Mouse (Mus musculus) embryonic facial prominence, embryonic 15.5 days (tissue): ENCODE measurements around the gene Cct8. TPM values are rescaled to one million over a fixed set of nuclear protein-coding genes. Genes with fewer than 3 reads are reported as not detected.
A peak's percentile ranks its signal among the peaks of the same experiment; 100 is the strongest.

Experiments
- ATAC-seq: fragments of 200-750 bp; cut with Nextera tagmentation; 2 replicates; pipeline ENCODE4 v1.8.0; 2017; ENCODE audit warnings: low read depth, moderate TSS enrichment; ENCODE audit not compliant: insufficient number of reproducible peaks, low FRiP score, low TSS enrichment
- H3K27ac ChIP-seq: fragments of 300-500 bp; sonication (generic); replicated peaks from 2 replicates; pipeline ENCODE4 v1.5.1; 2015; ENCODE audit warnings: mild to moderate bottlenecking, inconsistent platforms
- H3K27me3 ChIP-seq: fragments of 300-500 bp; sonication (generic); 2 replicates; pipeline ENCODE4 v1.6.1; 2015; ENCODE audit warnings: inconsistent platforms
- H3K36me3 ChIP-seq: fragments of 300-500 bp; sonication (generic); 2 replicates; pipeline ENCODE4 v1.6.1; 2015; ENCODE audit warnings: mild to moderate bottlenecking, inconsistent platforms
- H3K4me1 ChIP-seq: fragments of 300-500 bp; sonication (generic); 2 replicates; pipeline ENCODE4 v1.6.1; 2015; ENCODE audit warnings: inconsistent platforms
- H3K4me2 ChIP-seq: fragments of 300-500 bp; sonication (generic); replicated peaks from 2 replicates; pipeline ENCODE4 v1.6.1; 2015; ENCODE audit warnings: mild to moderate bottlenecking, inconsistent platforms
- H3K4me3 ChIP-seq: fragments of 300-500 bp; sonication (generic); replicated peaks from 2 replicates; pipeline ENCODE4 v1.5.1; 2015; ENCODE audit warnings: mild to moderate bottlenecking, inconsistent platforms
- H3K9ac ChIP-seq: fragments of 300-500 bp; sonication (generic); 2 replicates; pipeline ENCODE4 v1.6.1; 2015; ENCODE audit warnings: inconsistent platforms
- H3K9me3 ChIP-seq: fragments of 300-500 bp; sonication (generic); replicated peaks from 2 replicates; pipeline ENCODE4 v1.6.1; 2016; ENCODE audit warnings: inconsistent platforms
- WGBS: fragments of 180-500 bp; shearing (Covaris S2); methylation state at CpG from one replicate; pipeline ENCODE4 v1.1.7; 2015; 5-methylcytosine and 5-hydroxymethylcytosine counted together
- polyA plus RNA-seq: library from polyadenylated mRNA; unstranded; fragments of >200 nt; fragmentation: Nextera tagmentation; extraction: Ambion mirVana; gene quantifications from 2 replicates; pipeline ENCODE4 v1.2.1, GENCODE M21; 2015

Cct8 gene
- 368 and 388 TPM in 2 replicates for polyA plus RNA-seq

GRCm38 (mm10) chr16:87495716-87496447 lies at the start of gene Cct8:
Gene Cct8, minus strand, starts transcription at chr16:87495873.
- Histone ChIP-seq H3K9me3 (no peaks in the 10 kb centered on the region), H3K9ac (peak within 1 kb of the TSS; percentile 88), H3K27me3 (no peaks in the 10 kb centered on the region), H3K4me1 (peaks cover 16% of the 10 kb centered on the region), H3K36me3 (peaks cover 28% of the 10 kb centered on the region), H3K4me2 (peak within 1 kb of the TSS; percentile 65), H3K4me3 (peak within 1 kb of the TSS; percentile 76), H3K27ac (peak within 1 kb of the TSS; percentile 82)
- ATAC-seq = peak; percentile 95
- under 1% methylated on average over 48 of the region's 48 CpGs for WGBS

GRCm38 (mm10) chr16:87528755-87529154 lies 33.1 kb upstream of the Cct8 start:
- no peak for ATAC-seq
- no peaks in the 10 kb centered on the region for H3K4me1 ChIP-seq
- no peaks in the 10 kb centered on the region for H3K27me3 ChIP-seq
- H3K4me3 ChIP-seq = no peak overlapping the region
- H3K9ac ChIP-seq = no peak overlapping the region
- WGBS = 44% methylated on average over 10 of the region's 10 CpGs
- no peaks in the 10 kb centered on the region for H3K36me3 ChIP-seq
- no peaks in the 10 kb centered on the region for H3K9me3 ChIP-seq
- no peak overlapping the region for H3K4me2 ChIP-seq
- no peak overlapping the region for H3K27ac ChIP-seq

GRCm38 (mm10) chr16:87527553-87528249 lies 32.0 kb upstream of the Cct8 start:
- WGBS = 51% methylated on average over 8 of the region's 8 CpGs
- ATAC-seq = no peak
- no peaks in the 10 kb centered on the region for H3K4me1 ChIP-seq
- H3K9ac ChIP-seq = no peak overlapping the region
- no peaks in the 10 kb centered on the region for H3K27me3 ChIP-seq
- H3K4me3 ChIP-seq = no peak overlapping the region
- no peaks in the 10 kb centered on the region for H3K9me3 ChIP-seq
- H3K27ac ChIP-seq = no peak overlapping the region
- no peak overlapping the region for H3K4me2 ChIP-seq
- no peaks in the 10 kb centered on the region for H3K36me3 ChIP-seq

GRCm38 (mm10) chr16:87524228-87524627 lies 28.6 kb upstream of the Cct8 start:
- no peaks in the 10 kb centered on the region for H3K27me3 ChIP-seq
- H3K36me3 ChIP-seq = no peaks in the 10 kb centered on the region
- H3K9ac ChIP-seq = no peak overlapping the region
- H3K9me3 ChIP-seq = no peaks in the 10 kb centered on the region
- no peaks in the 10 kb centered on the region for H3K4me1 ChIP-seq
- H3K27ac ChIP-seq = no peak overlapping the region
- no peak overlapping the region for H3K4me2 ChIP-seq
- ATAC-seq = no peak
- WGBS = 89% methylated on average over 5 of the region's 5 CpGs
- no peak overlapping the region for H3K4me3 ChIP-seq

- H3K4me2 ChIP-seq = no peak overlapping the region
- H3K36me3 ChIP-seq = no peaks in the 10 kb centered on the region
- 92% methylated on average over 14 of the region's 14 CpGs for WGBS
- H3K9me3 ChIP-seq = no peaks in the 10 kb centered on the region
- H3K9ac ChIP-seq = no peak overlapping the region
- H3K27ac ChIP-seq = no peak overlapping the region
- no peak for ATAC-seq
- no peaks in the 10 kb centered on the region for H3K27me3 ChIP-seq
- H3K4me3 ChIP-seq = no peak overlapping the region
- 0 out of 2 replicates have a peak, but pooled peaks cover 3% of the 10 kb centered on the region for H3K4me1 ChIP-seq
These were observed 16.7 kb upstream of the Cct8 start for GRCm38 (mm10) chr16:87512331-87512730.

- Histone ChIP-seq H3K4me1 (0 out of 2 replicates have a peak, but pooled peaks cover 3% of the 10 kb centered on the region), H3K9me3 (no peaks in the 10 kb centered on the region), H3K27me3 (no peaks in the 10 kb centered on the region), H3K36me3 (no peaks in the 10 kb centered on the region), H3K9ac (no peak overlapping the region), H3K27ac (no peak overlapping the region), H3K4me2 (no peak overlapping the region), H3K4me3 (no peak overlapping the region)
- no peak for ATAC-seq
- 62% methylated on average over 5 of the region's 5 CpGs for WGBS
These were observed 16.0 kb upstream of the Cct8 start for GRCm38 (mm10) chr16:87511706-87512105.

- no peak overlapping the region for H3K4me3 ChIP-seq
- H3K9me3 ChIP-seq = no peaks in the 10 kb centered on the region
- no peak overlapping the region for H3K27ac ChIP-seq
- no peaks in the 10 kb centered on the region for H3K36me3 ChIP-seq
- H3K4me1 ChIP-seq = peaks cover 4% of the 10 kb centered on the region; the same call in 1 of the 2 replicates
- ATAC-seq = peak; percentile 34; the same call in 1 of the 2 replicates
- no peak overlapping the region for H3K4me2 ChIP-seq
- H3K9ac ChIP-seq = no peak overlapping the region
- WGBS = 45% methylated on average over 13 of the region's 13 CpGs
- no peaks in the 10 kb centered on the region for H3K27me3 ChIP-seq
These were observed 5.8 kb upstream of the Cct8 start for GRCm38 (mm10) chr16:87501304-87502078.

- H3K9me3 ChIP-seq = no peaks in the 10 kb centered on the region
- H3K36me3 ChIP-seq = no peaks in the 10 kb centered on the region
- no peaks in the 10 kb centered on the region for H3K27me3 ChIP-seq
- no peak for ATAC-seq
- 54% methylated on average over 6 of the region's 6 CpGs for WGBS
- H3K4me3 ChIP-seq = no peak overlapping the region
- no peak overlapping the region for H3K4me2 ChIP-seq
- peaks cover 7% of the 10 kb centered on the region for H3K4me1 ChIP-seq
- no peak overlapping the region for H3K27ac ChIP-seq
- no peak overlapping the region for H3K9ac ChIP-seq
These were observed 3.9 kb upstream of the Cct8 start for GRCm38 (mm10) chr16:87499556-87499955.

GRCm38 (mm10) chr16:87497171-87497570 lies 1.5 kb upstream of the Cct8 start:
- Histone ChIP-seq H3K27me3 (no peaks in the 10 kb centered on the region), H3K4me2 (no peak overlapping the region; the same call in 1 of the 2 replicates), H3K27ac (no peak overlapping the region), H3K4me1 (peaks cover 16% of the 10 kb centered on the region), H3K36me3 (peaks cover 16% of the 10 kb centered on the region), H3K4me3 (no peak overlapping the region), H3K9me3 (no peaks in the 10 kb centered on the region), H3K9ac (no peak overlapping the region)
- ATAC-seq = no peak
- WGBS = 83% methylated on average over 6 of the region's 6 CpGs

GRCm38 (mm10) chr16:87496728-87497127 lies 1.1 kb upstream of the Cct8 start:
- H3K4me3 ChIP-seq = peak overlapping the region; percentile 76; the same call in 1 of the 2 replicates
- H3K9ac ChIP-seq = no peak overlapping the region
- ATAC-seq = no peak
- peaks cover 20% of the 10 kb centered on the region for H3K36me3 ChIP-seq
- WGBS = 84% methylated on average over 2 of the region's 2 CpGs
- H3K4me1 ChIP-seq = peaks cover 16% of the 10 kb centered on the region
- H3K4me2 ChIP-seq = peak overlapping the region; percentile 65
- H3K9me3 ChIP-seq = no peaks in the 10 kb centered on the region
- H3K27me3 ChIP-seq = no peaks in the 10 kb centered on the region
- H3K27ac ChIP-seq = no peak overlapping the region
